Mouse (Mus musculus): ENCODE results near the gene Coro2b. TPM values are rescaled to one million over a fixed set of nuclear protein-coding genes. Genes with fewer than 3 reads are reported as not detected.
A peak's percentile ranks its signal among the peaks of the same experiment; 100 is the strongest.

The Coro2b gene
- total RNA-seq, 4 experiments from 2014 or later = 201 to 245 (median 216) TPM

DNA sequence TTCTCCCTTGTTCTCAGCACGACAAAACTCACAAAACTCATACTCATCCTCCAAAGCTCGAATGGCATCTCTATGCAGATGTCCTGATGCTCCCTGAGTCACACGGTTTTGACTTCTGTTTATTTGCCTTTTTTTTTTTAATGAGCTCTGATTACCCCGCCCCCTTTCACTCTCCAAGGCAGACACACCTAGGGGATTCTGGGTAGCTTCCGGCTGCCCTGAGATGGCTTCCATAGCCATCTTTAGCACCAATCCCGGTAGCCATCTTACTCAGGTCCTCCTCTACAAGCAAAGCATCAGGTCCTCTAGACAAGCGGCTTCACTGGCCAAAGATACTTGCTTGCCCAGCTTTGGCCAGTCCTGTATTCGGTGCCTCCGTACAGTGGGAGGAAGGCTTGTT is 3.3 kb upstream of the Coro2b start:
- DNase-seq (ENCODE audit: low spot score in 2 of 2) = no peak

DNA sequence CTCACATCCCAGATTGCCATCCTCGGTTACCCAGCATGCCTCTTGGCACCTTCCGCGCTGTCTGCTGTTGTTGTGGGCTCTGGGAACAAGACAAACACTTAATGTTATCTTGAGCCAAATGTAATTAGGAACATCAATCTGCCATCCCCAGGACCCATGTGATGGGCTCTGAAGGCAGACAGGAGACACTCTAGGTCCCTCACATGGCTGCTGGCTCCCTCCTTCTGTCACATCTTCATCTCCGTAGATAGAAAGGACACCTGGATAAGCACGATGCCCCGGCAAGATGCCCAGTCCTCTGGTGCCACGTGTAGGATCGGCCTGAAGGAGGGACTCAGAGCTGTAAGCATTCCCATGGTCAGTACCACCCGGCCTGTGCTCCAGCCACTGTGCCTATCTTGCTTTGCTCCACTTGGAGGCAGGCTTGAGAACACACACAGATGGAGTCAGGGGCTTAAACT is 2.4 kb upstream of the Coro2b start:
- no peak for DNase-seq (ENCODE audit: low spot score in 2 of 2)

DNA sequence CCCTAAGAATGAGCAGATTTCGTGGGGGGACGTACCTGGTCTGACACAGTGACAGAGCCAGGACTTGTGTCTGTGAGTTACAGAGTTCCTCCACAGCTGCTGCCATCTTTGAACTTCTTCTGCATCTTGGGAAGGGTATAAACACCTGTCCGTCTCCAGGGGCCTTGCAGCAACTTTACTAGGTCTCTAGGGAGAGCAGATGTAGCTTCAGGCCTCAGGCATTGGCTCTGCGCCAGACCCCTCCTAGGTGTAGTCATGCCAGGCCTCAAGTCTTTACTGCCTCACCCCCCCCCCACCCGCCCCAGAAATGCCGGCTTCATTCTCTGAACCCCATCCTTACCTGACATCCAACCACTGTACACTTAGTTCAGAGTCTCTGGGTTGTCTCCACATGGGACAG is 1.1 kb upstream of the Coro2b start:
- no peak for DNase-seq (ENCODE audit: low spot score in 2 of 2)

DNA sequence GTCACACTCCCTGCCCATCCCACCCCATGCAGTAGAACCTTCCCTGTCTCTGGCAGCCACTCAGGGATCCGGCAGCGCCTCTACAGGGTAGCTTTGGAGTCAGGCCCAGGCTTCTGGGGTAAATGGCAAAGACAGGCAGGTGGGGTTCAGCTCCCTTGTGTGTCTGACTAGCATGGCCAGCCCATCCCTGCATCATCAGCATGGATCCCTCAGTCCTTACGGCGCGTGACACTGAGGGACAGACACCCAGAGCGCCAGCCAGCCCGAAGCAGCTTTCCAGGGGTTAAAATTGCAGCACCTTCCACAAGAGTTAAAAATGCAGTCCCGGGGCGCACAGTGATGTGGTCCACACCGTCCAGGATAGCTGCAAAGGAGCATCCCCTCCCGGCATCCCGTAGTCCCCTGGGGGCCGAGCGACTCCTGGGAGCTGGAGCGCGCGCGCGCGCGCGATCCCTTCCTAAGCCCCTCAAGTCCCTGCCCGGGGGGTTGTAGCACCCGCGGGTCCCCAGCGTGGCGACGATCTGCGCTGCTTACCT is 657 bp downstream of the Coro2b start:
- DNase-seq (ENCODE audit: low spot score in 2 of 2) = peak in 1 of 2 experiments; percentile 63

DNA sequence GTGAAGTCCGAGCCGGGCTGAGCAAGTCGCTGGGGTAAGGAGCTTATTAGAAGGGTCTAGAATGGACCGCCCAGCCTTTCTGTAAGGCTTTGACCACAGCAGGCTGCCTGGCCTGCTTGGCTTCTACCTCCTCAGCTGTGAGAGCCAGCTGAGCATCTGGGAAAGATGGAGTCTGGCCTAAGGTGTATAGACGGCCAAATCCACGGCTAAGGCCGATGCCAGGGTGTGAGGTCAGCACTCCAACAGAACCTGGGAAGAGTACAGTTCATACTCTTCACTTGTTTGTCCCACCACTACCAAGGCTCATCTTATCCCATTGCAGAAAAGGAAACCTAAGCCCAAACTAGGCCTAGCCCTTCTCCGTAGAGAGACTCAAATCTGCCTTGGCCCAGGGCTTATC is 1.3 kb downstream of the Coro2b start:
- no peak for DNase-seq (ENCODE audit: low spot score in 2 of 2)

DNA sequence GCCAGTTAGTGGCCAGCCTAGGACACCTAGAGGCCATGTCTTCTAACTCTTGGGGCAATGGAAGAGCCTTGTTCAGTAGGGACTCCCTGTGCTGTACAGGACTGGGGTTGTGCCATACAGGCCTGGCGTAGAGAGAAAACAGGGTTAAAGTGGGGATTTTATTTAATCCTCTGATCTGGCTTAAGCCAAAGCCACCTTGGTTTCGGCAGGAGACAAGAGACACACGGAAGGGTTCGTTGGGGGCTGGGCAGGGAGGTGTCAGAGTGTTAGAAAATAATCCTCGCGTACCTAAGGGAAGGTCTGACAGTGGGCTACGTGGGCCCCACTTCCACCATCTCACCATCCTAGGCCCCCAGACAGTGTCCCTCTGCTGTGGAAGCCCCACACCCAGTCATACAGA is 2.2 kb downstream of the Coro2b start:
- no peak for DNase-seq (ENCODE audit: low spot score in 2 of 2)

DNA sequence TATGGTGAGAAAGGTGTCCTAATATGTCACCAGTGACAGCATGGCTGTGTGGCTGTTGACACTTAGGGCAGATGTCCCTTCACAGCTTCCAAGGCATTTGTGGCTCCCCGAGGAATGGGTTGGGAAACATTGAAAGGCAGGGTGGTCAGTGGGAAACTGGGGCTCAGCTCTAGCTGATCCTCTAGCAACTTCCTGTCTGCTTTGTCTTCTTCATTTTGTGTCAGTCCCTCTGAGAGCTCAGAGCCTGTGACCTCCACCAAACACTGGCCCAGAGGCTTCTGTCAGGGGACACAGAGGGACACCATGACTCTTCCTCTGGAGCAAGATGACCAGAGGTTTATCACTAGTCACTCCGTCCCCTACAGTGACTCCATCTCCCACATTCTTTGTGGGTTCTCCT is 2.7 kb downstream of the Coro2b start:
- no peak for DNase-seq (ENCODE audit: low spot score in 2 of 2)

DNA sequence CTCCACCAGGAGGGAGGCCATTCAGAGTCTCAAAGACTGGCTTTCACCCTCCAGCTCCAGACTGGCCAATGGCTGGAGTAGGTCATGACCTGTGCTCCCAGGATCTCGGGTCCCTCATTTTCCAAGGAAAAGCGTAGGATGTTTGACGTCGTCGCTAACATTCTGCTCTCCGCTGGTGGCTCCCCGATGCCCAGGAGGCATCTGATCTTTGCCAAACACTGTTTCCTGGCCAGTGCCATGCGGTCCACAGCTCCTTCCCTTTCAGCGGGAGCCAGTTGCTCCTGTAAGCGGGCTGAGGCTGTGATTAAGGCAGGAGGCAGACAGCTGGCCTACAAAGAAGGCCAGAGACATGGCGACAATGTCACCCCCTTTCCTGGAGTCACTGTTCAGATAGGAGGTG is 4.0 kb downstream of the Coro2b start:
- DNase-seq (ENCODE audit: low spot score in 2 of 2) = no peak

DNA sequence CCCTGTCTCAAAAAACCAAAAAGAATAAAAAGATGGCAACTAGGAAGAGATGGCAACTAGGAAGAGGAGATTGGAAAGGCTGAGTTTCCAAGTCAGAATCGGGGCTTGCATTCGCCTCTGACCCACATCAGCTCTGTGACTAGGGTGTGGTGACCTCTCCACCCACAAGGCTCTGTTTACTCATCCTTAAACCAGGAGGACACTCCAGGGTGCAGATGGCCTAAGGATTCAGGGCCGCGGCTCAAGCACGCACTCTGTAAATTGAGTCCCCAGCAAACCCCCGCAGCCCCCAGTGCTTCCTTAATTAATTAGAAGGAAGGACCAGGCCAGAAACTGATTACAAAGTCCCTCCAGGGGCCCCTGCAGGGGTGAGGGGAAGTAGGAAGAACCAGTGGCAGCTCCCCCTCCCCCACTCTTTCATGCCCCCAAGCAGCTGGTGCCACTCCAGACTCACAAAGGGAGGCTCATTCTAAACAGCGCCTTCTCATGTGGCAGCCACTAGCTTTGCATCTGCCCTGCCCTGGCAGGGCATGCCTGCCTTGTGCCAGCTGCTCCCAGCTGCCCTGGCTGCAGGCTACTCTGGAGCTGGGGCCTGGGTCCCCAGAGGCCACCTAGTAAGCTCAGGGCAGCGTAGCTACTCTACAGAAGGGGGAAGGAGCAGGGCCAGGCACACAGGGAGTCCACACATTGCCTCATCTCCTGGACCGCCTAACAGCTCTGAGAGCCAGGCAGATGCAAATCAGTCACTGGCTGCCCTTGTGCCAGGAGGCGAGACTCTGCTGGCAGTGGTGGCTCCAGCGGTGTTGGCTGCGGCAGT is 5.2 kb downstream of the Coro2b start:
- DNase-seq (ENCODE audit: low spot score in 2 of 2) = peak; percentile 77 to 84

DNA sequence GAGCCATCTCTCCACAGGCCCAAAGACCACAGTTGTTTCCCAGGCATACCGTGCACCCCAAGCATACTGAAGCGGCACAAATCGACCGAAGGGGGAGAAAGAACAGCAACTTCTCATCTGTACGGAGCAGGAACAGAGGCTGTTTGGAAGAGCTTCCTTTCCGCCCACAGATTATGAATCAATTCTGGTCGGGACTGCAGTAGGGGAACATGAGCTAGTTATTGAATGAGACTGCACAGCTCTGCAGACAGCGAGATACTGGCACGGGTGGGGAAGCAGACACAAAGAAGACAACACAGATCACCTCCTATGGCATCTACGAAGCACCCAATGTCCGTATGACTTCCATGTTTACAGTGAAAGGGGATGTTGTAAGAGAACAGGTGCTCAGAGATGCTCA is 8.3 kb downstream of the Coro2b start:
- DNase-seq (ENCODE audit: low spot score in 2 of 2) = no peak

DNA sequence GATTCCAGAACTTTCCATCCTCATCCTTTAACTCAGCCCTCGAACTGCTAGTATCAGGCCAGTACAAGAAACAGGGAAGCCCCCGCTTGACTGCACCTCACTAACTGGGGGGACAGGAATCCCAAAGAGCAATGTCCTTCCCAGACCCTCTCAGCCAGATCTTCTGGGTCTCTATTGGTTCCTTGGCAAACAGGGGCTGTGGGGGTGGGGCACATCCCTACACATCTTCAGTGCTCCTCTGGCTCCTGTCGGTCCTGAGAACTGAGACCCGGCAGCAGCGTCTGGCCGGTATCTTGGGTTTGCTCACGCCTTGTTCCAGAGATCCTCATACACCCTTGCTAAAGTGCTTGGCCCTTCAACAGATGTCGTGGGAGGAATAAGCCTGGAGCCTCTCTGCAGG is 10.0 kb downstream of the Coro2b start:
- no peak for DNase-seq (ENCODE audit: low spot score in 2 of 2)

DNA sequence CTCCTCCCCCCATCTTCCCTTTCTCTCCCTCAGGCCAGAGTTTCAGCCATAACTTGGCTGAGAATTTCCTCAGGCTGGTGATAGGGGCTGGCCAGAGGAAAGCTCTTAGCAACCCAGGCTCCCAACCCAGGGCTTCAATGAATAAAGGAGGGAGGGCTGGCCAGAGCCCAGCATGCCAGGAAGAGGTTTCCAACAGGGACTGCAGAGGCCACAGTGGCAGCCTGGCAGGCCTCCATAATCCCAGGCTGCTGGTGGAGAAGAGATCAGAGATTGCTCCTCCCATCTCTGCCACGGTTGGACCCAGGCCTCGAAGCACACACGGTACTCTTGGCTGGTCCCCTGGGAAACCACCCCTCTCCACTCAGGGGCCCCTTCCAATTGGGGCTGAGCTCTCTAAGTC is 10.4 kb downstream of the Coro2b start:
- DNase-seq (ENCODE audit: low spot score in 2 of 2) = peak; percentile 77

DNA sequence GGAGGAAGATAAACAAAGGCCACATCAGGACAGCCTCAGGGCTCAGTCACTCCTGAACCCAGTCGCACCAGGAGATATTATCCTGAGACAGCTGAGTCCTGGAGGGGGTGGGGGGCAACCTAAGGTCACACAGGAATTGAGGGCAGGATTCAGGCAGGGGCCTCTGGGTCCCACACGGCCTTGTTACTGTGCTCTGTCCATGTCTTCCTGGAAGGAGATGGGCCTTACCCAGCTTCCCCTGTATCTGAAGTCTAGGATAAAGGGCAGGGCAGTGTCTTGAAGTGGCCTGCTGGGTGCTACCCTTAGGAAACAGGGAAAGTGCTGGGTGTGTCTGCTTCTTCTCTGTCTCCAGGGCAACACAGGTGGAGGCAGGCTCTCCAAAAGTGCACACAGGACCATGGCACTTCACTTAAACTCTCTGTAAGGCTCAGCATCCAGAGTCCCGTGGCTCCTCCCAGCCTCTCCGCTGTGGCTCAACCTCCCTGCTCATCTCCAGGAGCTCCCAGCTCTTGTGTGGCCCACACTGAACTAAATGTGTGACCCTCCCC is 12.0 kb downstream of the Coro2b start:
- no peak for DNase-seq (ENCODE audit: low spot score in 2 of 2)

DNA sequence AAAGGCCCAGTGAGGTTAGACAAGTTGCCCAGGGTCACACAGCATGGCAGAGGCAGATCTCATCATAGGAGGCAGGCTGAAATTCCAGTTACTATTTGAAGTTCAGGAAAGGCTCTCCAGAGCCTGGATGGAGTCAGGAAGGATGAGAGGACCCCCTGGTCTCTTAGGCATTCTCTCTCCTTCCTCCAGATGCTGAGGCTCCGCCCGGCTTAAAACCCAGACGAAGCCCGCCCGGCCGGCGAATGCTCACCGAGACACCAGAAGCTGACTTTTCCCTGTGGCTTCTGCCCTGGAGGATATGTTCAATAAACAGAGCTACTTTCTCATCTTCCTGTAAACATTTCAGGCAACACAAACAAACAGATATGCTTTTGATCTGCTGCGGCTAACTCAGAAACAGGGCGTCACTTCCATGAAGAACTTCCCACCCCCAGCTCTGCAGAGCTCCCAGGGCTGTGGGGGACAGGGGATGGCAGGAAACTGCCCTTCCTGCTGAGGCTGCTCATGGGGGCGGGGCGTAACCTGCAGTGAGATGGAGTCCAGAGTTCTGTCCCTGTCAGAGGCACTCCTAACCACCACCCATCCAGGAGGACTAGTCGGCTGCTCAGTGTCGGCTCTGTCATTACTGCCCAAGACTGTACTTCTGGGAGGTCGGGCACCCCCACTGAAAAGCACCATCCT is 13.9 kb downstream of the Coro2b start:
- DNase-seq (ENCODE audit: low spot score in 2 of 2) = no peak

DNA sequence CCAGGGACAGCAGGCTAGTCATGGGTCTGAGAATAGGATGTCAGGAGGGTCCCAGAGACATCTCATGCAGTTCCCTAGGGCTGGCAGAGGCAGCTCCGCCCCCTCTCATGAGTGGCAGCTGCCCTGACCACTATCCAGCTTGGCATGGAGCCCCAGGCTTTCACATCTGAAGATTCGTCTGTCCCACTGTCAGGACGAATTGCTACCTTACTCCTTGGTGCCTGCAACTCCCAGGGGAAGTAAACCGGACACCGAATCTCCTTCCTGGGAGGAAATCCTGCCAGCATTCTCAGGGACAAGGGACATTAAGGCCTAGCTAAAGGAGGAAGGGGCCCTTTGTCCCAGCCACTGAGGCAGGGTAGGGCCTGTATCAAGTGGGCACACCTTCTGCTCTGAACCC is 14.6 kb downstream of the Coro2b start:
- DNase-seq (ENCODE audit: low spot score in 2 of 2) = no peak

DNA sequence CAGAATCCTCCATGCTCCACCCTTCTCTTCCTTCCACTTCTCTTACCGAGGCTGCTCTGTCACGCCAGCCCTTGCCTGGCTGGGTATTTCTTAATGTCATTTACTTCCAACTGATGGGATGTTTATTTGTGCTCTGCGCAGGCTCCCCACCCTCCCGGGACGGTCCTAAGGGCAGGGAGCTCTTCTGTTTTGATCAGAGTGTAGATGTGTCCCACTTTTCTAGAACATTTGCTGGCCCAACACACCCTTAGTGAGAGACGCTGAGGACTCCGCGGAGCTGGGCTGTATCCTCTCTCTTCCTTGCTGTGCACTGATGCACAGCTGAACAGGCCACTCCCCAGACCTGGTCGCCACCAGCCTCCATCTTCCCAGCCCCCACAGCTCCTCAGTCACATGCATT is 15.3 kb downstream of the Coro2b start:
- no peak for DNase-seq (ENCODE audit: low spot score in 2 of 2)

DNA sequence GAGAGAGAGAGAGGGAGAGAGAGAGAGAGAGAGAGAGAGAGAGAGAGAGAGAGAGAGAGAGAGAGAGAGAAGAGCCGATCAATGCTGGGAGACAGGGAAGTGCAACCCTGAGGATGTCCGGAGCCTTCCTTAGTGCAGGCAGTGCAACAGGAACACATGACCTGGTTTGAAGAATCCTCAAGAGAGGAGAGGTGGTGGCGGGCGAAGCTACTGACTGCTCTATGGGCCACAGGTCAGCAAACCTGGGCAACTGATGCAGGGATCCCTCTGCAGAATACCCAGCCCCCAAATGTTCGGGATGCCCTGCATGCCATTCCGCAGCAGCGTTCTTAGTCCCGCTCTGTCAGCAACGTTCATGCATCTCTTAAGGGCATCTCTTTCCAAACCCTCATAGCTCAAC is 15.9 kb downstream of the Coro2b start:
- no peak for DNase-seq (ENCODE audit: low spot score in 2 of 2)

DNA sequence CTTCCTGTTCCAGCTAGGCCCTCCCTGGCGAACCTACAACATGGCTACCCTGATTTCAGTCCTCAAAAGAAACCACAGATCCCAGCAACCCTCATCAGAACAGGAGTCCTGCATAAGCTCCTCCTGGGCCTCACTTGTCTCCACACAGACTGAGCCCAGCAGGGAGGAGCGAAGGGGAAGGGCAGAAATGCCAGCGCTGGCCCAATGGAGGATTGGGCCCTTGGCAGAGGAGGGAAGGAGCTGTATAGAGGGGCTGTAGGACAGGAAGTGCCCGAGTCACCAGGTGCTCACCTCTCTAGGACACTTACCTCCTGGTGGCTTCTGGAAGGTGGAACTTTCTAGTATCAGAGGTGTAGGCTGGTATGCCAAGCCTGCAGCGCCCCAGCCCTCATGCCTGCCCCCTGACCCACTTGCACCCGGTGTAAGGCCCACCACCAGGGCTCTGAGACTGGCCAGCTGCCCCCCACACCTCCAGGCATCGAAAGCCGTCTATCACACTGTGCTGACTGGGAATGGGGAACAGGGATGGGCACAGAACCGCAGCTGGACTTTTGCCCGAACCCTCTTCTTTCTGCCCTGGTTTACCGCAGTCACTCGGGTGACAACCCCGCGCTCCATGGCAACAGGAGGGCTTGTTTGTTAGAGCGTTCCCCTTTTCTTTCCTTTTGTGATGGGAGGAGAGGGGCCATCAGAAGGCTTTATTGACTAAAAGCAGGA is 16.9 kb downstream of the Coro2b start:
- DNase-seq (ENCODE audit: low spot score in 2 of 2) = no peak

DNA sequence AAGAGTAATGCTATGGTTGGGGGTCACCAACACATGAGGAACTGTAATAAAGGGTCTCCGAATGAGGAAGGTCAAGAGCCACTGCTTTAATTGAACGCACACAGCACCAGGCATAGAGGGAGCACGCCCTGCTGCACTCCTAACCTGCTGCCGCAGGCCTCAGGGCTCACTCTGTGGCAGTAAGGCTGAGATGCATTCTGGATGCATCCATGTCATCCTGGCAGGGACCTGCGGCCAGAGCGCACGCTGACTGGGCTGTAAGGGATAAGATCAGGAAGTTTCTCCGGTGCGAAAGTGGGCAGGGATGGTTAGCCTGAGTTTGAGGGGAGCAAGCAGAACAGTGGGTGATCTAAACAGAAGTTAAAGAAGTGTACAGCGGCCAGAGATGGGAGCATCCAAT is 17.5 kb downstream of the Coro2b start:
- no peak for DNase-seq (ENCODE audit: low spot score in 2 of 2)

DNA sequence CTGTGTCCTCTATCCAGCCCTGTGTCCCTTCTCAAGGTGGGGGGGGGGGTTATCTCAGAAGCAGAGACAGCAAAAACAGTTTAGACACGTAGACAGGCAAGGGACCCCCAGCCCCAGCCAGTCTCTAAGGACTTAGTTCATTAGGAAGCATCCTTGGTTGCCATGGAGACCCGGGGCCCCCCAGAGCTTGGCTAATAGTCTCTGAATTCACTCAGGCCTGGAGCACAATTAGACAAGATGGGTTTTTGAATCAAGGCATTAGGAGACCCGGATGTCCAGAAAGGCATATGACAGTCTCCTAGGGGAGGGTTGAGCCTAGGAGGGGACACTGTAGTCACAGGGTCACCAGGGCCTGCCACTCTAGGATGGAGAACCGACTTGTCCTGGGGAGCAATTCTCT is 18.3 kb downstream of the Coro2b start:
- no peak for DNase-seq (ENCODE audit: low spot score in 2 of 2)

DNA sequence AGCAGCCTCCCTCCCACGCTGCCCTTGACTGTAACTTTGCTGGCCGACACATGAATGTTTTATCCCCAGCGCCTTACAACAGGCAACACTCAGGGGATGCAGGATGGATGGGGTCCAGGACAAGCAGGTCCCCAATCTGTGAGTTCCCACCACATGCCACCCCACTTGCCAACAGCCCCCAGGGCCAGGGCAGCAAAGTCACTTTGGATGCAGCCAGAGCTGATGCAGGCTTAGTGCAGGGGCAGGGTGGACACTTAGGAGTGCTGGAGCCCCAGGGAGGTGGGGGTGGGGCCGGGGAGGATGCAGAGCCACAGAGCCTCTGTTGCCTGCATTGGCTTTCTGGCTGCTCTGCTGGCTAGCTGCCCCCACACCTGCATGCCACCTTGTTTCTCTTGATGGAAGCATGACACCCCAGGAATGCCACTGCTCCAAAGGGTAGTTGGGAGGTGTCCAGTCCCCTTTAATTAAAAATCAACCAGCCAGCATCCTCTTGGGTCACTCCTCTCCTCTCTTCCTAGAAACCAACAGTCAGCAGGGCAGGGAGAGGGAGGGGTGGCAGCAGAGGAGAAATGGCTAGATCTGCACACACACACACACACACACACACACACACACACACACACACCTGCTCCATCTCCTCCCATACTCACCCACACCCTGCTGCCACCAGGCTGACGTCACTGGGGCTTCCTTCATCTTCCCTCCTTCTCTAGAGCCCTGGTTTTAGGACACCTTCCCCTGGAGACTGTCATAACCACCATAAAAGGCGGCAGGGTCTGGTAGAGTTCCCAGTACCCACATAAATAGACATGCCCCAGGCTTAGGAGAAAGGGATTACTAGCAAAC is 19.5 kb downstream of the Coro2b start:
- DNase-seq (ENCODE audit: low spot score in 2 of 2) = no peak

Data from layer of hippocampus, adult 8-10 months (tissue).